Mouse (Mus musculus) hindbrain, embryonic 16.5 days (tissue): ENCODE data around the gene Izumo1. TPM values are rescaled to one million over a fixed set of nuclear protein-coding genes. Genes with fewer than 3 reads are reported as not detected.

Source experiments
- ATAC-seq: fragments of 200-750 bp; cut with Nextera tagmentation; 2 replicates; pipeline ENCODE4 v1.8.0; 2017; ENCODE audit warnings: moderate TSS enrichment, moderate library complexity
- H3K27ac ChIP-seq: fragments of 300-500 bp; sonication (generic); 2 replicates; pipeline ENCODE4 v1.5.1; 2014; ENCODE audit warnings: low read depth, mild to moderate bottlenecking, control low read depth, low read length, moderate library complexity
- H3K27me3 ChIP-seq: fragments of 300-500 bp; sonication (generic); replicated peaks from 2 replicates; pipeline ENCODE4 v1.6.1; 2014; ENCODE audit warnings: low read length; ENCODE audit not compliant: control insufficient read depth, insufficient read depth
- H3K36me3 ChIP-seq: fragments of 300-500 bp; sonication (generic); 2 replicates; pipeline ENCODE4 v1.6.1; 2014; ENCODE audit warnings: mild to moderate bottlenecking, low read length, moderate library complexity, mixed read lengths; ENCODE audit not compliant: control insufficient read depth, insufficient read depth
- H3K4me1 ChIP-seq: fragments of 300-500 bp; sonication (generic); 2 replicates; pipeline ENCODE4 v1.6.1; 2014; ENCODE audit warnings: low read depth, low read length; ENCODE audit not compliant: control insufficient read depth, insufficient read depth
- H3K4me2 ChIP-seq: fragments of 300-500 bp; sonication (generic); 2 replicates; pipeline ENCODE4 v1.6.1; 2014; ENCODE audit warnings: mild to moderate bottlenecking, low read length, control low read depth, moderate library complexity
- H3K4me3 ChIP-seq: fragments of 300-500 bp; sonication (generic); 2 replicates; pipeline ENCODE4 v1.5.1; 2014; ENCODE audit warnings: mild to moderate bottlenecking, low read length, control low read depth, moderate library complexity
- H3K9ac ChIP-seq: fragments of 300-500 bp; sonication (generic); 2 replicates; pipeline ENCODE4 v1.6.1; 2014; ENCODE audit warnings: low read depth, mild to moderate bottlenecking, control low read depth, low read length, moderate library complexity
- H3K9me3 ChIP-seq: fragments of 300-500 bp; sonication (generic); 2 replicates; pipeline ENCODE4 v1.6.1; 2014; ENCODE audit warnings: mild to moderate bottlenecking, low read length, moderate library complexity; ENCODE audit not compliant: control insufficient read depth
- whole genome bisulfite sequencing: fragments of 180-500 bp; shearing (Covaris S2); extraction: QIAGEN DNeasy Blood & Tissue Kit; methylation state at CpG from one replicate; pipeline ENCODE4 v1.1.7; 2014; 5-methylcytosine and 5-hydroxymethylcytosine counted together
- polyA plus RNA-seq: library from polyadenylated mRNA; unstranded; fragments of >200 nt; fragmentation: Nextera tagmentation; extraction: Ambion mirVana; gene quantifications from 2 replicates; pipeline ENCODE4 v1.2.1, GENCODE M21; 2015

Gene Izumo1
- polyA plus RNA-seq, 1 experiment from 2014 or later = not detected

GRCm38 (mm10) chr7:45609511-45609910, 12.1 kb upstream of the Izumo1 start:
- no peaks in the 10 kb centered on the region for H3K36me3 ChIP-seq
- WGBS = 81% methylated on average over 1 of the region's 1 CpGs
- H3K4me3 ChIP-seq = no peak overlapping the region
- no peaks in the 10 kb centered on the region for H3K9me3 ChIP-seq
- no peaks in the 10 kb centered on the region for H3K4me1 ChIP-seq
- no peak for ATAC-seq
- no peak overlapping the region for H3K4me2 ChIP-seq
- no peak overlapping the region for H3K9ac ChIP-seq
- no peak overlapping the region for H3K27ac ChIP-seq
- H3K27me3 ChIP-seq = no peaks in the 10 kb centered on the region

- Histone ChIP-seq H3K9me3 (no peaks in the 10 kb centered on the region), H3K36me3 (no peaks in the 10 kb centered on the region), H3K4me1 (peaks cover 5% of the 10 kb centered on the region), H3K4me3 (no peak overlapping the region), H3K4me2 (no peak overlapping the region), H3K27me3 (peaks cover 21% of the 10 kb centered on the region), H3K9ac (no peak overlapping the region), H3K27ac (no peak overlapping the region)
- WGBS = 26% methylated on average over 6 of the region's 6 CpGs
- ATAC-seq = no peak
These were observed 5.3 kb upstream of the Izumo1 start for GRCm38 (mm10) chr7:45616277-45616676.

GRCm38 (mm10) chr7:45617042-45617695, 4.4 kb upstream of the Izumo1 start, which contains the start of gene Fut1:
TSS of gene Fut1 (plus strand) at chr7:45617289.
- Histone ChIP-seq H3K36me3 (no peaks in the 10 kb centered on the region), H3K27me3 (peaks cover 21% of the 10 kb centered on the region), H3K27ac (no peak within 1 kb of the TSS), H3K4me3 (peak within 1 kb of the TSS; percentile 17; the same call in 1 of the 2 replicates), H3K9me3 (no peaks in the 10 kb centered on the region), H3K9ac (peak within 1 kb of the TSS; percentile 39), H3K4me1 (peaks cover 5% of the 10 kb centered on the region), H3K4me2 (peak within 1 kb of the TSS; percentile 50)
- ATAC-seq = no peak
- 8% methylated on average over 31 of the region's 31 CpGs for WGBS

GRCm38 (mm10) chr7:45618316-45618715, 3.3 kb upstream of the Izumo1 start:
- H3K27ac ChIP-seq = no peak overlapping the region
- peaks cover 5% of the 10 kb centered on the region for H3K4me1 ChIP-seq
- H3K4me3 ChIP-seq = no peak overlapping the region
- 80% methylated on average over 5 of the region's 5 CpGs for WGBS
- H3K4me2 ChIP-seq = no peak overlapping the region
- H3K9ac ChIP-seq = no peak overlapping the region
- H3K36me3 ChIP-seq = no peaks in the 10 kb centered on the region
- H3K9me3 ChIP-seq = no peaks in the 10 kb centered on the region
- no peak for ATAC-seq
- peaks cover 21% of the 10 kb centered on the region for H3K27me3 ChIP-seq

- WGBS = 88% methylated on average over 5 of the region's 5 CpGs
- H3K9me3 ChIP-seq = no peaks in the 10 kb centered on the region
- H3K9ac ChIP-seq = no peak overlapping the region
- ATAC-seq = no peak
- H3K4me1 ChIP-seq = peaks cover 5% of the 10 kb centered on the region
- H3K4me2 ChIP-seq = no peak overlapping the region
- H3K4me3 ChIP-seq = no peak overlapping the region
- H3K36me3 ChIP-seq = no peaks in the 10 kb centered on the region
- no peak overlapping the region for H3K27ac ChIP-seq
- H3K27me3 ChIP-seq = peaks cover 21% of the 10 kb centered on the region
These were observed 2.0 kb upstream of the Izumo1 start for GRCm38 (mm10) chr7:45619592-45619991.

- H3K27ac ChIP-seq = no peak overlapping the region
- peaks cover 8% of the 10 kb centered on the region for H3K27me3 ChIP-seq
- H3K4me2 ChIP-seq = no peak overlapping the region
- no peak for ATAC-seq
- WGBS = 94% methylated on average over 11 of the region's 11 CpGs
- H3K9ac ChIP-seq = no peak overlapping the region
- no peak overlapping the region for H3K4me3 ChIP-seq
- no peaks in the 10 kb centered on the region for H3K9me3 ChIP-seq
- peaks cover 3% of the 10 kb centered on the region; the same call in 1 of the 2 replicates for H3K4me1 ChIP-seq
- no peaks in the 10 kb centered on the region for H3K36me3 ChIP-seq
These were observed 1.9 kb downstream of the Izumo1 start for GRCm38 (mm10) chr7:45623507-45623906.

- Histone ChIP-seq H3K9me3 (no peaks in the 10 kb centered on the region), H3K36me3 (no peaks in the 10 kb centered on the region), H3K27ac (no peak overlapping the region), H3K27me3 (no peaks in the 10 kb centered on the region), H3K4me3 (no peak overlapping the region), H3K4me1 (peaks cover 3% of the 10 kb centered on the region; the same call in 1 of the 2 replicates), H3K9ac (no peak overlapping the region), H3K4me2 (no peak overlapping the region)
- WGBS = 90% methylated on average over 3 of the region's 3 CpGs
- ATAC-seq = no peak
These were observed 3.1 kb downstream of the Izumo1 start for GRCm38 (mm10) chr7:45624718-45625117.

- peaks cover 3% of the 10 kb centered on the region; the same call in 1 of the 2 replicates for H3K4me1 ChIP-seq
- no peak overlapping the region for H3K9ac ChIP-seq
- H3K27ac ChIP-seq = no peak overlapping the region
- no peak overlapping the region for H3K4me3 ChIP-seq
- no peaks in the 10 kb centered on the region for H3K36me3 ChIP-seq
- H3K27me3 ChIP-seq = no peaks in the 10 kb centered on the region
- H3K4me2 ChIP-seq = no peak overlapping the region
- no peaks in the 10 kb centered on the region for H3K9me3 ChIP-seq
- no peak for ATAC-seq
- 90% methylated on average over 8 of the region's 8 CpGs for WGBS
These were observed 3.9 kb downstream of the Izumo1 start for GRCm38 (mm10) chr7:45625481-45625880.

- Histone ChIP-seq H3K4me2 (no peak overlapping the region), H3K4me3 (no peak overlapping the region), H3K9ac (no peak overlapping the region), H3K4me1 (peaks cover 3% of the 10 kb centered on the region; the same call in 1 of the 2 replicates), H3K36me3 (no peaks in the 10 kb centered on the region), H3K9me3 (no peaks in the 10 kb centered on the region), H3K27me3 (no peaks in the 10 kb centered on the region), H3K27ac (no peak overlapping the region)
- WGBS = 86% methylated on average over 7 of the region's 7 CpGs
- no peak for ATAC-seq
These were observed 5.0 kb downstream of the Izumo1 start for GRCm38 (mm10) chr7:45626571-45627076.
